17 mouse cellular contexts compared by ENCODE assay signal in genomic region chr17:10332127-10332526, GRCm38 (mm10). TPM values are rescaled to one million over a fixed set of nuclear protein-coding genes. Genes with fewer than 3 reads are reported as not detected.
DNase-seq lines count a peak whose midpoint lies in the region; ATAC-seq and TF ChIP-seq lines count a peak whose summit lies in the region.
"Had no signal": no experiment of that assay in that cellular context is flagged by ENCODE, and none has a peak within 500 bp of the region (broad histone marks: within the 10 kb centered on the region; RNA-seq: fewer than 3 reads in every experiment).

No protein-coding gene starts in this region.

- no peak overlapping the region for H3K4me2 ChIP-seq in liver, postnatal 0 days (ENCODE audit: low read depth, low read length)
- no peak overlapping the region for H3K4me2 ChIP-seq in liver, embryonic 12.5 days
- H3K4me2 ChIP-seq: hindbrain, embryonic 15.5 days had no signal

- peaks cover 62% of the 10 kb centered on the region for H3K4me1 ChIP-seq in heart, embryonic 10.5 days
- peaks cover 8% of the 10 kb centered on the region; the same call in 1 of the 2 replicates for H3K4me1 ChIP-seq in liver, postnatal 0 days (ENCODE audit: insufficient read depth)
- H3K4me1 ChIP-seq in liver, embryonic 12.5 days: peaks cover 8% of the 10 kb centered on the region; the same call in 1 of the 2 replicates
- H3K4me1 ChIP-seq in ES-Bruce4 (ENCODE audit: control insufficient read depth, insufficient read depth, low read length): peaks cover 4% of the 10 kb centered on the region
- peaks cover 11 to 18% of the 10 kb centered on the region in 2 experiments; a peak in 3 of 4 replicates for H3K4me1 ChIP-seq in ES-E14 (ENCODE audit: control insufficient read depth in 2 of 2, insufficient read depth in 2 of 2, low read length in 2 of 2, poor library complexity in 1 of 2)

- DNase-seq in heart, embryonic 10.5 days (ENCODE audit: low spot score): peak; percentile 70
- no peak for DNase-seq in heart, postnatal 36 days
- peak; percentile 1 for DNase-seq in liver, postnatal 0 days
- DNase-seq in ES-E14 (ENCODE audit: low read depth, low spot score): no peak
- no peak for DNase-seq in c-Kit-positive CD71-positive TER-119-positive erythroid progenitor cells, embryonic 14.5 days (ENCODE audit: low spot score)
- DNase-seq in thymus, postnatal 14 days: no peak
- DNase-seq: adrenal gland, postnatal 10 days; cerebellum, adult 11-12 months; cerebellum, adult 9-10 months; cerebellum, postnatal 36 days; gastrocnemius, postnatal 25 days; heart, postnatal 14 days had no signal

- ATAC-seq in liver, postnatal 0 days: no peak
- ATAC-seq in liver, embryonic 12.5 days: no peak
- ATAC-seq: forebrain, embryonic 16.5 days; inflammation-experienced regulatory T-cells, adult 6 months had no signal

- H3K27me3 ChIP-seq in heart, embryonic 10.5 days (ENCODE audit: insufficient read depth, poor library complexity, severe bottlenecking): no peaks in the 10 kb centered on the region
- H3K27me3 ChIP-seq in liver, postnatal 0 days (ENCODE audit: insufficient read depth, low read length): peaks cover 15% of the 10 kb centered on the region
- peaks cover 44% of the 10 kb centered on the region for H3K27me3 ChIP-seq in liver, embryonic 12.5 days (replicated peaks)
- no peaks in the 10 kb centered on the region for H3K27me3 ChIP-seq in ES-Bruce4 (ENCODE audit: control insufficient read depth, insufficient read depth, low read length, poor library complexity, severe bottlenecking)
- H3K27me3 ChIP-seq: hindbrain, embryonic 15.5 days had no signal

- no peak for TF ChIP-seq CTCF in liver, postnatal 0 days (IDR thresholded peaks at IDR 0.05; ENCODE audit: low read depth)
- no peak for TF ChIP-seq CTCF in ES-Bruce4 (IDR thresholded peaks at IDR 0.05; ENCODE audit: low read depth, low read length)

- WGBS in heart, embryonic 10.5 days: 67% methylated on average over 3 of the region's 3 CpGs
- WGBS in liver, postnatal 0 days (ENCODE audit: insufficient replicate concordance): 70% methylated on average over 3 of the region's 3 CpGs
- 68% methylated on average over 3 of the region's 3 CpGs for WGBS in liver, embryonic 12.5 days (ENCODE audit: insufficient replicate concordance)

- H3K4me3 ChIP-seq in heart, embryonic 10.5 days: no peak overlapping the region
- no peak overlapping the region for H3K4me3 ChIP-seq in liver, postnatal 0 days (ENCODE audit: low read depth, low read length)
- no peak overlapping the region for H3K4me3 ChIP-seq in liver, embryonic 12.5 days
- no peak overlapping the region for H3K4me3 ChIP-seq in ES-Bruce4 (ENCODE audit: low read depth, low read length)
- H3K4me3 ChIP-seq in ES-E14 (ENCODE audit: insufficient read depth in 1 of 2, low read depth in 1 of 2, low read length in 2 of 2, poor library complexity in 1 of 2, severe bottlenecking in 1 of 2): no peak overlapping the region
- H3K4me3 ChIP-seq: hindbrain, embryonic 15.5 days had no signal

- no peak for TF ChIP-seq POLR2A in ES-Bruce4 (IDR thresholded peaks at IDR 0.05; ENCODE audit: insufficient read depth, low read length)

- intact Hi-C loops in heart, postnatal 36 days (cut with DNase I): loop anchor here (10.0 kb wide), 2 partner anchors 413 to 513 kb away; partner anchors contain the start of genes Pacrg and Prkn

- no peak overlapping the region for H3K9ac ChIP-seq in liver, postnatal 0 days (replicated peaks)
- H3K9ac ChIP-seq in liver, embryonic 12.5 days: no peak overlapping the region
- H3K9ac ChIP-seq in ES-Bruce4 (ENCODE audit: low read depth, poor library complexity, severe bottlenecking): no peak overlapping the region
- no peak overlapping the region for H3K9ac ChIP-seq in ES-E14 (ENCODE audit: insufficient read depth, low read depth, low read length, poor library complexity, severe bottlenecking)
- H3K9ac ChIP-seq: hindbrain, embryonic 15.5 days had no signal

- no peak overlapping the region; the same call in 1 of the 2 replicates for H3K27ac ChIP-seq in heart, embryonic 10.5 days
- no peak overlapping the region for H3K27ac ChIP-seq in liver, postnatal 0 days (ENCODE audit: low read depth)
- H3K27ac ChIP-seq in liver, embryonic 12.5 days: no peak overlapping the region
- H3K27ac ChIP-seq in ES-Bruce4 (ENCODE audit: insufficient read depth, low read length): no peak overlapping the region
- H3K27ac ChIP-seq in ES-E14 (ENCODE audit: insufficient read depth, low read depth, low read length, poor library complexity, severe bottlenecking): no peak overlapping the region
- H3K27ac ChIP-seq: hindbrain, embryonic 15.5 days had no signal

- in situ Hi-C loops in ES-E14 (cut with MboI; ENCODE audit: low sequenced_read_pairs in 2 of 2, unreplicated experiment in 2 of 2): no loop called here

- TF ChIP-seq EP300 in liver, postnatal 0 days (IDR thresholded peaks at IDR 0.05; ENCODE audit: low read depth): no peak
- TF ChIP-seq EP300 in ES-Bruce4 (IDR thresholded peaks at IDR 0.05; ENCODE audit: insufficient read depth, low read depth, low read length): peak; percentile 74; the same call in 1 of the 2 replicates

- H3K36me3 ChIP-seq in heart, embryonic 10.5 days: no peaks in the 10 kb centered on the region
- no peaks in the 10 kb centered on the region for H3K36me3 ChIP-seq in liver, postnatal 0 days (replicated peaks; ENCODE audit: insufficient read depth, low read length)
- H3K36me3 ChIP-seq in liver, embryonic 12.5 days: no peaks in the 10 kb centered on the region
- H3K36me3 ChIP-seq in ES-Bruce4 (ENCODE audit: control insufficient read depth, insufficient read depth, low read length, poor library complexity, severe bottlenecking) (no peaks in the 10 kb centered on the region), ES-E14 (ENCODE audit: control insufficient read depth, insufficient read depth, low read length, poor library complexity, severe bottlenecking) (0 out of 2 replicates have a peak, but pooled peaks cover 2% of the 10 kb centered on the region)
- H3K36me3 ChIP-seq: hindbrain, embryonic 15.5 days had no signal

- H3K9me3 ChIP-seq in heart, embryonic 10.5 days: no peaks in the 10 kb centered on the region
- no peaks in the 10 kb centered on the region for H3K9me3 ChIP-seq in liver, postnatal 0 days (ENCODE audit: low read length)
- no peaks in the 10 kb centered on the region for H3K9me3 ChIP-seq in liver, embryonic 12.5 days (replicated peaks)
- H3K9me3 ChIP-seq in ES-Bruce4 (replicated peaks; ENCODE audit: control insufficient read depth, insufficient read depth, low read length, poor library complexity, severe bottlenecking): no peaks in the 10 kb centered on the region
- no peaks in the 10 kb centered on the region for H3K9me3 ChIP-seq in ES-E14 (ENCODE audit: control insufficient read depth, insufficient read depth, low read depth, low read length)
- H3K9me3 ChIP-seq: hindbrain, embryonic 15.5 days had no signal

TF ChIP-seq in ES-E14, 5 proteins besides CTCF, POLR2A, EP300 and RAD21:
- TF ChIP-seq ZNF384 (IDR thresholded peaks at IDR 0.05; ENCODE audit: low read depth, low read length): no peak
- no peak for TF ChIP-seq ZC3H11A (IDR thresholded peaks at IDR 0.05; ENCODE audit: borderline replicate concordance, low read depth, low read length)
- TF ChIP-seq MAFK (IDR thresholded peaks at IDR 0.05; ENCODE audit: insufficient read depth, low read depth, low read length): peak; percentile 55; the same call in 1 of the 2 replicates
- TF ChIP-seq HCFC1 (IDR thresholded peaks at IDR 0.05; ENCODE audit: borderline replicate concordance, insufficient read depth, low read length): no peak
- no peak for TF ChIP-seq CHD2 (IDR thresholded peaks at IDR 0.05; ENCODE audit: low read depth, low read length)

RNA-seq across cellular contexts. Expression of gene Qk, which starts 12.5 kb away (rescaled TPM):
- polyA plus RNA-seq in heart, embryonic 10.5 days (2016; fragmentation: Nextera tagmentation; extraction: Ambion mirVana): 39.3 and 44.5 TPM in 2 replicates
- 100 to 1,000 TPM; 419 to 431 TPM for total RNA-seq in heart, postnatal 36 days (2021)
- 9.1 and 9.9 TPM in 2 replicates for polyA plus RNA-seq in liver, postnatal 0 days (2015; fragmentation: Nextera tagmentation; extraction: Ambion mirVana)
- polyA plus RNA-seq in liver, embryonic 12.5 days (2016; fragmentation: Nextera tagmentation; extraction: Ambion mirVana): 8.2 and 8.5 TPM in 2 replicates
- polyA plus RNA-seq in ES-Bruce4 (2011; ENCODE audit: insufficient read depth, insufficient read length, low read depth, missing spikeins): 240 and 252 TPM in 2 replicates
- total RNA-seq in ES-E14 (2012; rRNA removed): 129 and 184 TPM in 2 replicates

Comparison
In these comparisons a context has a peak if more than half of its experiments do, and no peak if none do; other contexts are left out.
1. DNase-seq: peak in heart, embryonic 10.5 days (single experiment) and liver, postnatal 0 days (single experiment); none in heart, postnatal 36 days (0 of 2), ES-E14 (single experiment), c-Kit-positive CD71-positive TER-119-positive erythroid progenitor cells, embryonic 14.5 days (single experiment) and thymus, postnatal 14 days (single experiment).